Mouse (Mus musculus) layer of hippocampus, postnatal 25 days (tissue): ENCODE measurements around the gene Htatip2. TPM values are rescaled to one million over a fixed set of nuclear protein-coding genes. Genes with fewer than 3 reads are reported as not detected.

Source experiments
- DNase-seq, 2 experiments: peaks; one replicate each; pipeline ENCODE4 v3.0.0; 2022; ENCODE audit warnings: mixed read lengths in 2 of 2, low spot score in 1 of 2; ENCODE audit errors: extremely low spot score in 1 of 2
- total RNA-seq, 2 experiments: library from RNA; stranded (reverse); gene quantifications; 2 replicates each; pipeline ENCODE4 v1.2.3; 2021

Htatip2 gene
- total RNA-seq, 2 experiments from 2014 or later: 9.5 to 9.8 TPM

- no peak for DNase-seq
Measured at GRCm38 (mm10) chr7:49785141-49785540, 26.2 kb downstream of the Htatip2 start.

GRCm38 (mm10) chr7:49786618-49787382, 27.9 kb downstream of the Htatip2 start:
- DNase-seq: peak; percentile 44 to 73

- DNase-seq: no peak
Measured at GRCm38 (mm10) chr7:49787383-49787645, 28.4 kb downstream of the Htatip2 start.

- DNase-seq: no peak
Measured at GRCm38 (mm10) chr7:49794304-49794703, 35.4 kb downstream of the Htatip2 start.

GRCm38 (mm10) chr7:49797171-49797570, 38.3 kb downstream of the Htatip2 start:
- no peak for DNase-seq

GRCm38 (mm10) chr7:49803511-49803910, 44.6 kb downstream of the Htatip2 start:
- DNase-seq: no peak

- DNase-seq: no peak
Measured at GRCm38 (mm10) chr7:49804638-49805165, 45.8 kb downstream of the Htatip2 start.

- DNase-seq: no peak
Measured at GRCm38 (mm10) chr7:49805618-49806017, 46.7 kb downstream of the Htatip2 start.

- no peak for DNase-seq
Measured at GRCm38 (mm10) chr7:49807093-49807682, 48.3 kb downstream of the Htatip2 start.

- no peak for DNase-seq
Measured at GRCm38 (mm10) chr7:49807846-49808622, 49.1 kb downstream of the Htatip2 start.

- DNase-seq: no peak
Measured at GRCm38 (mm10) chr7:49809100-49809499, 50.2 kb downstream of the Htatip2 start.

- no peak for DNase-seq
Measured at GRCm38 (mm10) chr7:49809562-49809961, 50.6 kb downstream of the Htatip2 start.

- peak in 1 of 2 experiments; percentile 12 for DNase-seq
Measured at GRCm38 (mm10) chr7:49811346-49811745, 52.4 kb downstream of the Htatip2 start.

- no peak for DNase-seq
Measured at GRCm38 (mm10) chr7:49819393-49819792, 60.5 kb downstream of the Htatip2 start.

GRCm38 (mm10) chr7:49821370-49821769, 62.5 kb downstream of the Htatip2 start:
- no peak for DNase-seq

- DNase-seq: no peak
Measured at GRCm38 (mm10) chr7:49822028-49822427, 63.1 kb downstream of the Htatip2 start.

Other genes with a start within 250 kb of the Htatip2 start
- gene Dbx1, start 122.3 kb upstream of the Htatip2 start, total RNA-seq: not detected
- 10 to 100 TPM; 30.4 to 32.5 TPM for gene Prmt3, start 19.2 kb downstream of the Htatip2 start, total RNA-seq
- under 1 TPM in 1 of 2 experiments, not detected in 1; 0.19 TPM for gene Slc6a5, start 151.0 kb downstream of the Htatip2 start, total RNA-seq
- 10 to 100 TPM; 50.5 to 50.6 TPM for gene Nell1, start 215.7 kb downstream of the Htatip2 start, total RNA-seq